Mouse (Mus musculus) G1E (cell line): ENCODE measurements around the gene Igsf6.

Source experiments
- CTCF ChIP-seq: IDR thresholded peaks from 2 replicates; pipeline ENCODE4 v1.5.1; 2012; ENCODE audit warnings: low read depth, low read length, inconsistent platforms, mixed read lengths
- GATA1 ChIP-seq: IDR thresholded peaks from 2 replicates; pipeline ENCODE4 v1.6.1; 2012; ENCODE audit warnings: borderline replicate concordance, low read length, inconsistent platforms, mixed read lengths
- TAL1 ChIP-seq: conservative IDR thresholded peaks from 2 replicates; pipeline ENCODE4 v1.6.1; 2012; ENCODE audit warnings: low read depth, low read length, inconsistent platforms, mixed read lengths

- TF ChIP-seq CTCF, result no peak
- no peak for TF ChIP-seq GATA1
- no peak for TF ChIP-seq TAL1
These were observed 36.9 kb upstream of the Igsf6 start for GRCm38 (mm10) chr7:121111321-121111720.
